Mouse (Mus musculus) ES-Bruce4 (cell line): Measurements from ENCODE around the gene Gse1. TPM values are rescaled to one million over a fixed set of nuclear protein-coding genes. Genes with fewer than 3 reads are reported as not detected.

Experiments
- H3K27ac ChIP-seq: 2 replicates; pipeline ENCODE4 v1.5.1; 2012; ENCODE audit warnings: low read length, inconsistent platforms; ENCODE audit not compliant: insufficient read depth
- H3K27me3 ChIP-seq: 2 replicates; pipeline ENCODE4 v1.6.1; 2012; ENCODE audit warnings: mild to moderate bottlenecking, low read length, inconsistent platforms; ENCODE audit not compliant: control insufficient read depth, poor library complexity, insufficient read depth, severe bottlenecking
- H3K36me3 ChIP-seq: 2 replicates; pipeline ENCODE4 v1.6.1; 2012; ENCODE audit warnings: inconsistent platforms, mild to moderate bottlenecking, low read length, moderate library complexity; ENCODE audit not compliant: control insufficient read depth, poor library complexity, insufficient read depth, severe bottlenecking
- H3K4me1 ChIP-seq: one replicate; pipeline ENCODE4 v1.8.1; 2011; ENCODE audit warnings: low read length; ENCODE audit not compliant: control insufficient read depth, insufficient read depth
- H3K4me3 ChIP-seq: 2 replicates; pipeline ENCODE4 v1.5.1; 2011; ENCODE audit warnings: low read depth, mild to moderate bottlenecking, low read length
- H3K9ac ChIP-seq: 2 replicates; pipeline ENCODE4 v1.6.1; 2012; ENCODE audit warnings: low read depth, mild to moderate bottlenecking, inconsistent platforms; ENCODE audit not compliant: poor library complexity, severe bottlenecking
- H3K9me3 ChIP-seq: replicated peaks from 2 replicates; pipeline ENCODE4 v1.6.1; 2012; ENCODE audit warnings: mild to moderate bottlenecking, low read length, inconsistent platforms; ENCODE audit not compliant: control insufficient read depth, poor library complexity, insufficient read depth, severe bottlenecking
- CTCF ChIP-seq: IDR thresholded peaks from one replicate; pipeline ENCODE4 v1.8.1; 2011; ENCODE audit warnings: low read depth, low read length
- EP300 ChIP-seq: IDR thresholded peaks from 2 replicates; pipeline ENCODE4 v1.6.1; 2011; ENCODE audit warnings: low read depth, low read length; ENCODE audit not compliant: insufficient read depth
- POLR2A ChIP-seq: IDR thresholded peaks from one replicate; pipeline ENCODE4 v1.8.1; 2011; ENCODE audit warnings: low read length; ENCODE audit not compliant: insufficient read depth
- polyA plus RNA-seq: library from polyadenylated mRNA; stranded (reverse); fragments of >200 nt; gene quantifications from 2 replicates; pipeline ENCODE4 v1.2.4, GENCODE M21; 2011; ENCODE audit warnings: low read depth; ENCODE audit not compliant: missing spikeins, insufficient read depth, insufficient read length

The Gse1 gene
- polyA plus RNA-seq, 1 experiment, result 31.8 TPM

GRCm38 (mm10) chr8:120284265-120284664, 56.0 kb downstream of the Gse1 start:
- Histone ChIP-seq H3K27ac (no peak overlapping the region), H3K36me3 (no peaks in the 10 kb centered on the region), H3K4me1 (no peaks in the 10 kb centered on the region), H3K27me3 (no peaks in the 10 kb centered on the region), H3K9me3 (no peaks in the 10 kb centered on the region), H3K4me3 (no peak overlapping the region), H3K9ac (no peak overlapping the region)
- no peak for TF ChIP-seq CTCF
- no peak for TF ChIP-seq POLR2A
- no peak for TF ChIP-seq EP300

GRCm38 (mm10) chr8:120285033-120285432, 56.8 kb downstream of the Gse1 start:
- no peak for TF ChIP-seq EP300
- no peak for TF ChIP-seq POLR2A
- TF ChIP-seq CTCF, result no peak
- no peak overlapping the region for H3K4me3 ChIP-seq
- no peaks in the 10 kb centered on the region for H3K36me3 ChIP-seq
- no peak overlapping the region for H3K9ac ChIP-seq
- no peak overlapping the region for H3K27ac ChIP-seq
- H3K9me3 ChIP-seq, result no peaks in the 10 kb centered on the region
- no peaks in the 10 kb centered on the region for H3K4me1 ChIP-seq
- H3K27me3 ChIP-seq, result no peaks in the 10 kb centered on the region

GRCm38 (mm10) chr8:120285878-120286277, 57.6 kb downstream of the Gse1 start:
- no peak for TF ChIP-seq EP300
- no peak for TF ChIP-seq CTCF
- no peak for TF ChIP-seq POLR2A
- Histone ChIP-seq H3K9me3 (no peaks in the 10 kb centered on the region), H3K4me3 (no peak overlapping the region), H3K4me1 (no peaks in the 10 kb centered on the region), H3K9ac (no peak overlapping the region), H3K36me3 (no peaks in the 10 kb centered on the region), H3K27me3 (no peaks in the 10 kb centered on the region), H3K27ac (no peak overlapping the region)

- TF ChIP-seq POLR2A (no peak), CTCF (peak; percentile 76), EP300 (0 out of 2 replicates have a peak, but pooled peaks have one; percentile 24)
- no peaks in the 10 kb centered on the region for H3K27me3 ChIP-seq
- no peaks in the 10 kb centered on the region for H3K9me3 ChIP-seq
- no peaks in the 10 kb centered on the region for H3K36me3 ChIP-seq
- H3K9ac ChIP-seq, result no peak overlapping the region
- no peaks in the 10 kb centered on the region for H3K4me1 ChIP-seq
- no peak overlapping the region for H3K27ac ChIP-seq
- H3K4me3 ChIP-seq, result peak overlapping the region; percentile 22
Measured at GRCm38 (mm10) chr8:120288122-120288908, 60.1 kb downstream of the Gse1 start.

- Histone ChIP-seq H3K36me3 (no peaks in the 10 kb centered on the region), H3K27ac (no peak overlapping the region), H3K4me3 (no peak overlapping the region), H3K4me1 (no peaks in the 10 kb centered on the region), H3K9ac (no peak overlapping the region), H3K27me3 (no peaks in the 10 kb centered on the region), H3K9me3 (no peaks in the 10 kb centered on the region)
- TF ChIP-seq CTCF (no peak), EP300 (no peak), POLR2A (no peak)
Measured at GRCm38 (mm10) chr8:120289191-120289590, 60.9 kb downstream of the Gse1 start.

- no peaks in the 10 kb centered on the region for H3K4me1 ChIP-seq
- no peak overlapping the region for H3K27ac ChIP-seq
Measured at GRCm38 (mm10) chr8:120289698-120290181, 61.5 kb downstream of the Gse1 start.

More at GRCm38 (mm10) chr8:120289698-120290181, 61.5 kb downstream of the Gse1 start:
- Histone ChIP-seq H3K9me3 (no peaks in the 10 kb centered on the region), H3K27me3 (no peaks in the 10 kb centered on the region), H3K4me3 (no peak overlapping the region), H3K9ac (no peak overlapping the region), H3K36me3 (no peaks in the 10 kb centered on the region)
- TF ChIP-seq CTCF (no peak), EP300 (no peak), POLR2A (no peak)
